Mouse (Mus musculus) spleen, postnatal 36 days (tissue): ENCODE measurements around the gene Evi5l.

Source experiments
- DNase-seq, 2 experiments: peaks; one replicate each; pipeline ENCODE4 v3.0.0; 2022; ENCODE audit warnings: low spot score in 2 of 2, mixed read lengths in 1 of 2

Gene Evi5l

DNA sequence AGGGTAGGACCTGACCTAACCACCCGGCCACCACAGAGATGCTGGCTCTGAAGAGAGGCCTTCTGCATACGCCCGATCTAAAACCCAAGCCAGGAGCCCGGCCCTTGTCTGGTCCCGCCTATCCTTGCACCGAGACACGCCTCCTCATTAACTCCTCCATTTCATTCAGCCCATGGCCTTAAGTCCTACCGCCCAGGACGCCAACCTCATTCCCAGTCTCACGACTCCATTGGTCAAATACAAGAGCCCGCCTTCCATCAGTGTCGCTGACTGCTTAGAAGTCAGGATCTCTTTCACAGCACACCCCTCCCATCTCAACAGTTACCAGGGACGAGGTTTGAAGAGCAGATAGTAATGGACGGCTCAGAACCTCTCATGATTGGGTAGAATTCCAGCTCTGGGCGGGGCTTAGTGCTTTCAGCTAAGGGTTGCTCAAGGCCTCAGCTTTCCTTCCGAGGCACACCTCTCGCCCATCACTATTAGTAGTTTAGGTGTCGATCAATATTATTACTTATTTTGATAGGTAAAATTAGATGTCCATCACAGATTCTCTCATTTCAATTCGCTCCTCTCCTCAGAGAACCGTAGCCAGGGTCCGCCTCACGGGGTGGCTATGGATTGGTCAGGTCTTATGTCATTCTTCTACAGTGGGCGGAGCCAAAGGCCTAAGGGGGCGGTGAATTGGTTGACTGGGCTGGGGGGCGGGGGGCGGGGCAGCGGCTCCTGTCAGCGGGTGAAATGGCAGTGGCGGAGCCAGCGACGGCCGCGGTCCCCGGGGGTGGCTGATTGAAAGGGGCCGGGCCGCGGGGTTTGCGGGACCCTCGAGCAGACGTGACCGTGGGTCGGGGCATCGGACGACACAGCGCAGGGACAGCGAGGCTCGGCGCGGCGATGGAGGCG lies at the start of gene Evi5l:
Evi5l (plus strand) TSS at position 716 of the 900 bp plus-strand sequence.
- DNase-seq = peak; percentile 97 to 99

DNA sequence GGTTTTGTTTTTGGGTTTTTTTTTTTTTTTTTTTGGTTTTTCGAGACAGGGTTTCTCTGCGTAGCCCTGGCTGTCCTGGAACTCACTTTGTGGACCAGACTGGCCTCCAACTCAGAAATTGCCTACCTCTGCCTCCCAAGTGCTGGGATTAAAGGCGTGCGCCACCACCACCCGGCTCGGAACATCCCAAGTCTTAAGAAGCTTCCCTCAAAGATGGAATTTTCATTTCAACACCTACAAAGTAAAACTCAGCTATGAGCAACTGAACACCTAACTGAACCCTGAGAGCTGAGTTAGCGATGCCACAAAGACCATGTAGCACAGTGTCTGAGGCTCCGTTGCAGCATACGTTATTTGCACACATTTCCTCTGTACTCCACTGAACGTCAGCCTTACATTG lies 32.6 kb upstream of the Evi5l start, which contains the start of gene Cd209g:
Cd209g (plus strand) TSS at position 301 of the 400 bp plus-strand sequence.
- DNase-seq = no peak

GRCm38 (mm10) chr8:4139660-4140646 lies 26.4 kb upstream of the Evi5l start:
- peak; percentile 46 to 50 for DNase-seq

DNA sequence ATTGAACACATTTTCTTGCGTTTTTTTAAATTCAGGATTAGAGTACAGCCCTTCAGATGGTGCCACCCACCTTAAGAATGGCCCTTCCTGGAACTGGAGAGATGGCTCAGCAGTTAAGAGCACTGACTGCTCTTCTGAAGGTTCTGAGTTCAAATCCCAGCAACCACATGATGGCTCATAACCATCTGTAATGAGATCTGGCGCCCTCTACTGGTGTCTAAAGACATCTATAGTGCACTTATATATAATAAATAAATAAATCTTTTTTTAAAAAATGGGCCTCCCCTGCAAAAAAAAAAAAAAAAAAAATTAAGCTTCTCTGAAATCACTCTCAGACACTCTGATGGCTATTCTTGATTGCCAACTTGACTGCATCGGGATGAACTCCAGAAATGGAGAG lies 24.6 kb upstream of the Evi5l start:
- no peak for DNase-seq

DNA sequence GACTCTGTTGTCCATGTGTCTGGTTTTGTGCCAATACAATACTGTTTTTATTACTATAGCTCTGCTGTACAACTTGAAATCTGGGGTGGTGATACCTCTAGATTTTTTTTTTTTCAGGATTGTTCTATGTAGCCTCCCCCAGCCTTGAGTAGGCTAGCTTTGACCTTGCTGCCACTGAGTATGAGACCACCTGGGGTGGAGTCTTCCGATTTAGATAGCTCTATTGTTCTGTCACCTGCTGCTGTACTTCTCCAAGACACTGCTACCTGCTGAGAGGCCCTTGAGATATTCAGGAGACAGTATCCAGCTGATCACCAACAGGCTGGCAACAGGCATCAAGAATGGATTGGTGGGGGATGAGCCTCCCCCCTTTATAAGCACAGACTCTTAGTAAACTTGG lies 19.1 kb upstream of the Evi5l start:
- DNase-seq = no peak

GRCm38 (mm10) chr8:4154878-4155277 lies 11.5 kb upstream of the Evi5l start:
- DNase-seq = no peak

GRCm38 (mm10) chr8:4162786-4163185 lies 3.6 kb upstream of the Evi5l start:
- DNase-seq = no peak

GRCm38 (mm10) chr8:4165176-4165851 lies 1.1 kb upstream of the Evi5l start:
- DNase-seq = no peak

DNA sequence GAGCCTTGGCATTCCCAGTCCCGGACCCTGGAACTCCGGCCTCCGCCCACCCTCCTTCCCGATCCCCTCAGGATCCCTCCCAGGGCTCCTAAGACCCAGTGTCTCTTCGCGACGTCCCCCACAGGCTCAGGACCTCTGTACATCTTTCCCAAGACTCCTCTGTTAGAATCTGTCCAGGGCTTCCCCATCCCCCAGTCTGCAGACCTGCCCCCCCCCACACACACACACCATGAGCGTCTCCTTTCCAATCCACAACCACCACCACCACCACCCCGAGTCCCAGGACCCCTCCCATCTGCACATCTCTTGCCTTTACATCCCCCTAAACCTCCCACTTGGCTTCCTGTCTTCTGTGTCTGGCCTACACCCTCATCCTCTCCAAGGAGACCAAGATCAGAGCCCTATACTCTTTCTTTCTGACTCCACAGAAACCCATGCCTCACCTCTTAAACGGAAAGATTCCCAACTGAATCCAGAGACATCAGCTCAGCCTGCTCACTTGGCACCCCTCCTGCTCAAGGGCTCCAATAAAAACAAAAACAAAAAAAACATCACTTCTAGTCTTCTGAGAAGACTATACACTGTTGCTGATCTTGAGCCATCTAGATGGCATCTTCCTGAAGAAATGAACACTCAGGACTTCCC lies 636 bp downstream of the Evi5l start:
- no peak for DNase-seq

GRCm38 (mm10) chr8:4167918-4168317 lies 1.6 kb downstream of the Evi5l start:
- DNase-seq = no peak

GRCm38 (mm10) chr8:4172486-4172885 lies 6.1 kb downstream of the Evi5l start:
- no peak for DNase-seq

DNA sequence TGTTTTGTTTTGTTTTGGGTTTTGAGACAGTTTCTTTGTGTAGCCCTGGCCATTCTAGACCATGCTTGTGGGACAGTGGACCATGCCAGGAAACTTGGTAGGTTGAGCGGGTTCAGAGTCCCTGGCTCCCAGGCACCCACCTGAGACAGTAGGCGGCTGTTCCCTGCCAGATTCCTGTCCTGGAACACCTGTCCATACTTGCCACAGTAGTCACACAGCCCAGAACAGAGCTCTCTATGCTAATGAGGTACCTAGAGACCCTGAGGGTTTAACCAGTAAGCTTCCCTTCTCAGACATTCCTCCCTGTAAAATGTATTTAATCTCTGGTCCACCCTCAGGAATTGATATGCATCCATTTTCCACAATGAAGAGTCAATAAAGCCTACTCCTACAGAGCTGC lies 7.7 kb downstream of the Evi5l start:
- DNase-seq = no peak

GRCm38 (mm10) chr8:4183409-4183808 lies 17.0 kb downstream of the Evi5l start:
- no peak for DNase-seq

- no peak for DNase-seq
Measured at GRCm38 (mm10) chr8:4186151-4186550, 19.8 kb downstream of the Evi5l start.

DNA sequence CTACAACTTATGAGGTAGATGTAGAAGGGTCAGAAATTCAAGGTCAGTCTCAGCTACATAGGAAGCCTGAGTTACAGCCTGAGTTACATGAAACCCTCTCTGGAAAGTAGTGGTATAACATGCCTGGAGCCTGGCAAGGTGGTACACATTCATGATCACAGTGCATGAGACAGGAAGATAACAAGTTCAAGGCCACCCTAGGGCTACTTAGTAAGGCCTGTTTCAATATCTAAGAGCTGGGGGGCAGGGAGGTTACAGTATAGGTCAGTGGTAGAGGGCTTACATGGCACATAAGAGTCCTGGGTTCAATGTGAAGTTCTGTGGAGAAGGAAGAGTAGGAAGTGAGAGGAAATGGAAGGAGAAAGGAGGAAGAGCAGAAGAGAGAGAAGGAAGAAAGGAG lies 22.2 kb downstream of the Evi5l start:
- no peak for DNase-seq

- DNase-seq = peak in 1 of 2 experiments; percentile 22
Measured at GRCm38 (mm10) chr8:4189031-4189722, 22.8 kb downstream of the Evi5l start.

DNA sequence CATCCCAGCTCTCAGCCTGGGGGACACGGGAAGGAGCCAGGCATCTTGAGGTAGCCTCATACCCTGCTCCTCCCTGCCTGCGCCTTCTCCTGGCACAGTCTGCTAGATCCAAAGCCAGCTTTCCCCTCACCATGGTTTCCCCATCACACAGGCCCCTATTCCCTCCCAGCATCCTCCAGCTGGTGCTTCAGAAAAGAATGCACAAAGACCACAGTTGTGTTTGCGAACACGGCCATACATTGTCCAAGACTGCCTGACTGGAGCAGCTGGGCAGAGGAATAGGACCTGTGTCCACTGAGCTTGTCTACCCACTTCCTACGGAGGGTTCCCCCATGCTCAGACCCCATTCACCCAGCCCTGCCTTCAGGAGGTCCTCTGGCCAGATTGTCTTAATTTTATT lies 25.9 kb downstream of the Evi5l start:
- DNase-seq = no peak

DNA sequence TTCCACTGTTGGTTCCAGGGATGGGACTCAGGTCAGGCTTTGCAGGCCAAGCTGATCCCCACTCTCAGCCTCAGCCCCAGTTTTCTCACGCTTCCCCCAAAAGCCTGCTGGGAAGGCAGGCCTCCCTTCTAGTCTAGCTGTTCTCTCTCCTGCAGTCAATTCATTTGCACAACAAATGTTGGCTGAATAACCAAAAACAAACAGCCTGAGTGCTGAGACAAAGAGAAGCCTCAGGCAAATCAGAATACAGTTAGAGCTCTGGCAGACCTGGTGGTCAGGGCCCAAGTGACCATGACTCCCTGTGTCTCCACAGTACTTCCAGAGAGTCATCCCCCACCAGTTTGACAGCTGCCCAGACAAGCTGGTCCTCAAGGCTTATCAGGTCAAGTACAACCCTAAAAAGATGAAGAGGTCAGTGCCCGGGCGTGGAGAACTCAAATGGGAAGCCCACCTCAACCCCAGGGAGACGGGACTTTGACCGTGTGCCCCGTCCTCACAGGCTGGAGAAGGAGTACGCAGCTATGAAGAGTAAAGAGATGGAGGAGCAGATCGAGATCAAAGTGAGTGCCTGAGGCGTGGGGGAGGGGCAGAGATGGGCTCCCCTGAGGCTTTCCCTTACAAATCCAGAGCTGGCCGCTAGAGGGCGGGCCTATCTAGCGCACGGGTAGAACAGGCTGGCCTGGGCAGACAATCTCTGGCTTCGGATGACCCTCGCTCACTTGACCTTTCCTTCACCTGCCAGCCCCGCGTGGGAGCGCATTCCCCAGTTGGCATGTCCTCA lies 26.6 kb downstream of the Evi5l start:
- DNase-seq = peak; percentile 66 to 73

- no peak for DNase-seq
Measured at GRCm38 (mm10) chr8:4193588-4193894, 27.2 kb downstream of the Evi5l start.

- DNase-seq = no peak
Measured at GRCm38 (mm10) chr8:4201321-4201720, 35.0 kb downstream of the Evi5l start.
